Mouse (Mus musculus): ENCODE measurements around the gene Hist1h1c. TPM values are rescaled to one million over a fixed set of nuclear protein-coding genes. Genes with fewer than 3 reads are reported as not detected.
"Not testable (repeated sequence)": the region's sequence is repeated elsewhere in the genome, so short reads cannot be mapped to it uniquely, and the experiment has no call there.

Hist1h1c gene
- polyA plus RNA-seq, 1 experiment from 2014 or later: 28.3 TPM

DNA sequence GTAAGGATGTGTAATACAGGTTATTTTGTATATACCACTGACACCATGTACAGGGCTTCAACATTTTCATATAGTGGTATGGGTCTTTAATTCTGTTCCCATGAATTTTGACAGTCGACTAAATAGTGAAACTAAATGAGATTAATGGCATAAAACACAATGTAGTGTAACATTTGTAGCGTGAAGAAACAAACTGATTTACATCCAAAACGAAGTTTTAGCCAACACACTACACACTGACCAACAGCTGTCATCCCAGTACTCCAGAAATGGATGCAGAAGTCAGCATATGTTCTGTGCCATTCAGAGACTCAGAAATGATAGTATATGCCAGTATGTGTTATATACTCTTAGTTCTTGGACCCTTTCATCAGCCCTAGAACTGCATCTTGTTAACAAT is 19.3 kb downstream of the Hist1h1c start:
- WGBS: 36% methylated on average over 3 of the region's 3 CpGs
- Histone ChIP-seq H3K4me2 (replicated peaks; ENCODE audit: low read depth, low read length) (0 out of 2 replicates have a peak overlapping the region, but pooled peaks have one; percentile 31), H3K4me1 (ENCODE audit: insufficient read depth, low read length) (peaks cover 18% of the 10 kb centered on the region), H3K27me3 (ENCODE audit: insufficient read depth, low read length) (no peaks in the 10 kb centered on the region), H3K36me3 (ENCODE audit: insufficient read depth, low read length) (no peaks in the 10 kb centered on the region), H3K4me3 (ENCODE audit: low read length) (no peak overlapping the region), H3K27ac (ENCODE audit: low read length) (0 out of 2 replicates have a peak overlapping the region, but pooled peaks have one; percentile 46), H3K9ac (replicated peaks; ENCODE audit: low read length) (no peak overlapping the region), H3K9me3 (ENCODE audit: low read length) (no peaks in the 10 kb centered on the region)
- ATAC-seq (ENCODE audit: low FRiP score, low TSS enrichment): no peak

- WGBS: 67% methylated on average over 3 of the region's 3 CpGs
- Histone ChIP-seq H3K4me1 (ENCODE audit: insufficient read depth, low read length) (peaks cover 28% of the 10 kb centered on the region), H3K4me3 (ENCODE audit: low read length) (no peak overlapping the region), H3K9ac (replicated peaks; ENCODE audit: low read length) (no peak overlapping the region), H3K36me3 (ENCODE audit: insufficient read depth, low read length) (no peaks in the 10 kb centered on the region), H3K9me3 (ENCODE audit: low read length) (no peaks in the 10 kb centered on the region), H3K27ac (ENCODE audit: low read length) (no peak overlapping the region), H3K27me3 (ENCODE audit: insufficient read depth, low read length) (no peaks in the 10 kb centered on the region), H3K4me2 (replicated peaks; ENCODE audit: low read depth, low read length) (no peak overlapping the region)
- ATAC-seq (ENCODE audit: low FRiP score, low TSS enrichment): no peak
Measured at GRCm38 (mm10) chr13:23759251-23759771, 20.7 kb downstream of the Hist1h1c start.

DNA sequence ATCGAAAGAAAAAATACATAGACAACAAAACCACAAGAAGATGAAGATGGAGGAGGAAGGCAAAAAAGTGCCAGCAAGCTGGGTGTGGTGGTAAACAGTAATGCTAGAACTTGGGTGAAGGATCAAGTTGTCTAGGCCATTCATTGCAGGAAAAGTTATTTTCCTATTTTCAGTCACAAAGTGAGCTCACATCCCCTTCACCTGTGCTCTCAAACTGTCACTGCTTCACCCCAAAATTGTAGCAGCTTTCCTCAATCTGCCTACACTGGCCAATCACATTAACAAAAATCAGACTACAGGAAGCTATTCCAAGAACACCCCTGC is 21.3 kb downstream of the Hist1h1c start:
- H3K27ac ChIP-seq (ENCODE audit: low read length): peak overlapping the region; percentile 99
- no peak for ATAC-seq (ENCODE audit: low FRiP score, low TSS enrichment)
- H3K4me3 ChIP-seq (ENCODE audit: low read length): peak overlapping the region; percentile 70
- WGBS: 81% methylated on average over 1 of the region's 1 CpGs
- H3K4me1 ChIP-seq (ENCODE audit: insufficient read depth, low read length): peaks cover 31% of the 10 kb centered on the region
- no peaks in the 10 kb centered on the region for H3K27me3 ChIP-seq (ENCODE audit: insufficient read depth, low read length)
- H3K36me3 ChIP-seq (ENCODE audit: insufficient read depth, low read length): no peaks in the 10 kb centered on the region
- H3K9me3 ChIP-seq (ENCODE audit: low read length): no peaks in the 10 kb centered on the region
- peak overlapping the region; percentile 90 for H3K4me2 ChIP-seq (replicated peaks; ENCODE audit: low read depth, low read length)
- peak overlapping the region; percentile 83 for H3K9ac ChIP-seq (replicated peaks; ENCODE audit: low read length)

GRCm38 (mm10) chr13:23760240-23760971 is 21.8 kb downstream of the Hist1h1c start:
- H3K27me3 ChIP-seq (ENCODE audit: insufficient read depth, low read length): no peaks in the 10 kb centered on the region
- H3K4me3 ChIP-seq (ENCODE audit: low read length): peak overlapping the region; percentile 70
- no peaks in the 10 kb centered on the region for H3K36me3 ChIP-seq (ENCODE audit: insufficient read depth, low read length)
- no peaks in the 10 kb centered on the region for H3K9me3 ChIP-seq (ENCODE audit: low read length)
- 2% methylated on average over 18 of the region's 27 CpGs for WGBS
- peaks cover 31% of the 10 kb centered on the region for H3K4me1 ChIP-seq (ENCODE audit: insufficient read depth, low read length)
- H3K9ac ChIP-seq (replicated peaks; ENCODE audit: low read length): peak overlapping the region; percentile 83
- H3K27ac ChIP-seq (ENCODE audit: low read length): peak overlapping the region; percentile 99
- H3K4me2 ChIP-seq (replicated peaks; ENCODE audit: low read depth, low read length): peak overlapping the region; percentile 90
- ATAC-seq (ENCODE audit: low FRiP score, low TSS enrichment): no peak

- no peaks in the 10 kb centered on the region for H3K36me3 ChIP-seq (ENCODE audit: insufficient read depth, low read length)
- no peaks in the 10 kb centered on the region for H3K9me3 ChIP-seq (ENCODE audit: low read length)
- H3K9ac ChIP-seq (replicated peaks; ENCODE audit: low read length): peak within 1 kb of the TSS; percentile 83
- under 1% methylated on average over 64 of the region's 72 CpGs for WGBS
- peak within 1 kb of the TSS; percentile 99 for H3K27ac ChIP-seq (ENCODE audit: low read length)
- ATAC-seq (ENCODE audit: low FRiP score, low TSS enrichment): peak; percentile 80
- H3K4me3 ChIP-seq (ENCODE audit: low read length): peak within 1 kb of the TSS; percentile 70
- peaks cover 31% of the 10 kb centered on the region for H3K4me1 ChIP-seq (ENCODE audit: insufficient read depth, low read length)
- no peaks in the 10 kb centered on the region for H3K27me3 ChIP-seq (ENCODE audit: insufficient read depth, low read length)
- H3K4me2 ChIP-seq (replicated peaks; ENCODE audit: low read depth, low read length): peak within 1 kb of the TSS; percentile 90
Measured at GRCm38 (mm10) chr13:23760972-23761864, 22.6 kb downstream of the Hist1h1c start, which contains the start of gene Hist1h4a. Gene Hist1h4a (minus strand): TSS chr13:23761230.

GRCm38 (mm10) chr13:23761871-23762821 is 23.5 kb downstream of the Hist1h1c start, which contains the start of gene Hist1h3a:
Gene Hist1h3a (minus strand): TSS chr13:23762386.
- under 1% methylated on average over 28 of the region's 52 CpGs for WGBS
- not testable (repeated sequence) for H3K27me3 ChIP-seq (ENCODE audit: insufficient read depth, low read length); H3K9me3 ChIP-seq (ENCODE audit: low read length); H3K36me3 ChIP-seq (ENCODE audit: insufficient read depth, low read length)
- peak; percentile 64 for ATAC-seq (ENCODE audit: low FRiP score, low TSS enrichment)
- Histone ChIP-seq H3K4me2 (replicated peaks; ENCODE audit: low read depth, low read length) (peak within 1 kb of the TSS; percentile 90), H3K27ac (ENCODE audit: low read length) (peak within 1 kb of the TSS; percentile 99), H3K9ac (replicated peaks; ENCODE audit: low read length) (peak within 1 kb of the TSS; percentile 68), H3K4me3 (ENCODE audit: low read length) (peak within 1 kb of the TSS; percentile 70), H3K4me1 (ENCODE audit: insufficient read depth, low read length) (peaks cover 31% of the 10 kb centered on the region)

GRCm38 (mm10) chr13:23763242-23763585 is 24.6 kb downstream of the Hist1h1c start:
- H3K9ac ChIP-seq (replicated peaks; ENCODE audit: low read length): peak overlapping the region; percentile 68
- ATAC-seq (ENCODE audit: low FRiP score, low TSS enrichment): no peak
- H3K27me3 ChIP-seq (ENCODE audit: insufficient read depth, low read length): no peaks in the 10 kb centered on the region
- no peaks in the 10 kb centered on the region for H3K36me3 ChIP-seq (ENCODE audit: insufficient read depth, low read length)
- under 1% methylated on average over 10 of the region's 10 CpGs for WGBS
- H3K4me3 ChIP-seq (ENCODE audit: low read length): peak overlapping the region; percentile 70
- H3K27ac ChIP-seq (ENCODE audit: low read length): peak overlapping the region; percentile 99
- peaks cover 24% of the 10 kb centered on the region for H3K4me1 ChIP-seq (ENCODE audit: insufficient read depth, low read length)
- H3K9me3 ChIP-seq (ENCODE audit: low read length): no peaks in the 10 kb centered on the region
- H3K4me2 ChIP-seq (replicated peaks; ENCODE audit: low read depth, low read length): peak overlapping the region; percentile 90

DNA sequence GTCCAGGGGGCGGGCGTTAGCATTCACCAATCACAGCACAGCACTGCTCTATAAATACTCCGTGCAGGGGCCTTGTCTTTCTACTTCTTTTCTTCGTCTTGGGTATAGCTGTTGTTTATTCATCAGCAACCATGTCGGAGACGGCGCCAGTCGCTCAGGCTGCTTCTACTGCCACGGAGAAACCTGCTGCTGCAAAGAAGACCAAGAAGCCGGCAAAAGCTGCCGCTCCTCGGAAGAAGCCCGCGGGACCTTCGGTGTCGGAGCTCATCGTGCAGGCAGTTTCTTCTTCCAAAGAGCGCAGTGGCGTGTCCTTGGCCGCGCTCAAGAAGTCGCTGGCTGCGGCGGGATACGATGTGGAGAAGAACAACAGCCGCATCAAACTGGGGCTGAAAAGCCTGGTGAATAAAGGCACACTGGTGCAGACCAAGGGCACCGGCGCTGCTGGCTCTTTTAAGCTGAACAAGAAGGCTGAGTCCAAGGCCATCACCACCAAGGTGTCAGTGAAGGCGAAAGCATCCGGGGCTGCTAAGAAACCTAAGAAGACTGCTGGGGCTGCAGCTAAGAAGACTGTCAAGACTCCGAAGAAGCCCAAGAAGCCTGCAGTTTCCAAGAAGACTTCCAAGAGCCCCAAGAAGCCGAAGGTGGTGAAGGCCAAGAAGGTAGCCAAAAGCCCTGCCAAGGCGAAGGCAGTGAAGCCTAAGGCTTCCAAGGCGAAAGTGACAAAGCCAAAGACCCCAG is 25.1 kb downstream of the Hist1h1c start, which contains the start of gene Hist1h1a:
TSS of gene Hist1h1a (plus strand) at position 81 of the 738 bp plus-strand sequence.
- peak; percentile 79 for ATAC-seq (ENCODE audit: low FRiP score, low TSS enrichment)
- 2% methylated on average over 34 of the region's 34 CpGs for WGBS
- no peaks in the 10 kb centered on the region for H3K36me3 ChIP-seq (ENCODE audit: insufficient read depth, low read length)
- peak within 1 kb of the TSS; percentile 99 for H3K27ac ChIP-seq (ENCODE audit: low read length)
- H3K4me1 ChIP-seq (ENCODE audit: insufficient read depth, low read length): peaks cover 24% of the 10 kb centered on the region
- peak within 1 kb of the TSS; percentile 90 for H3K4me2 ChIP-seq (replicated peaks; ENCODE audit: low read depth, low read length)
- H3K9me3 ChIP-seq (ENCODE audit: low read length): no peaks in the 10 kb centered on the region
- peak within 1 kb of the TSS; percentile 83 for H3K9ac ChIP-seq (replicated peaks; ENCODE audit: low read length)
- H3K27me3 ChIP-seq (ENCODE audit: insufficient read depth, low read length): no peaks in the 10 kb centered on the region
- H3K4me3 ChIP-seq (ENCODE audit: low read length): peak within 1 kb of the TSS; percentile 70
